Mouse (Mus musculus): ENCODE measurements around the gene Olfr1241. TPM values are rescaled to one million over a fixed set of nuclear protein-coding genes. Genes with fewer than 3 reads are reported as not detected.

Gene Olfr1241
- total RNA-seq (2022): not detected

- DNase-seq (ENCODE audit: low spot score in 2 of 2): no peak
Measured at GRCm38 (mm10) chr2:89487026-89487425, at the start of gene Olfr1241. Gene Olfr1241, minus strand, starts transcription at chr2:89487126.

DNA sequence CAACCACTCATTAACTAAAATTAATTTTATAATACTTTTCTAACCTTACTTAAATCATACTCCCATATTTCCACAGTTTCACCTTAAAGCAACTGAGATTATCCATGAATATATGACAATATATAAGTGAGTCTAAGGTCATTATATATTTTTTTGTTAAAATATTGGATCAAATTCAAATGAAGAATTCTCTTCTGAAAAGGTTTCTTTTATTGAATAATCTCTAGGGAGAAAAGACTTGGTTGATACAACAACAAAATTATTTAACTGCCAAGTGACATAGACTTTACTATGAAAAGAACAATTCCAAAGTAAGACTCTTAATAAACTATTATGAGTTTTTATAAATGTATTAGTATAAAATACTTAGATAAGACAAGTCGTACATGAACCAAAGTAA is 44.5 kb upstream of the Olfr1241 start, which contains the start of gene Olfr1243:
Olfr1243 (minus strand) TSS at position 101 of the 400 bp plus-strand sequence.
- DNase-seq (ENCODE audit: low spot score in 2 of 2): no peak

DNA sequence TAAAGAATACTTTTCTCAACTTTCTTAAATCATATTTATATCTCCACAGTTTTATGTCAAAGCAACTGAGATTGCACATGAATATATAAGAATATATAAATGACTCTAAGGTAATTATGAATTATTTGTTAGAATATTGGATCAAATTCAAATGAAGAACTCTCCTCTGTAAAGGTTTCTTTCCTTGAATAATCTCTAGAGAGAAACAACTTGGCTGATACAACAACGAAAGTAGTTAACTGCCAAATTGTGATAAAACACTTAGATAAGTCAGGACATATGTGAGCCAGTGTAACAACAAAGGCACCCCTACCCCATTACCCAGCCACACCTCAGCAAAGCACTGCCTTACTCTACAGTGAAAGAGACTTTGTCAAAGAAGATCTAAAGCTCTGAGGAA is 11.3 kb upstream of the Olfr1241 start, which contains the start of gene Olfr1242:
Olfr1242 (minus strand) TSS at position 101 of the 400 bp plus-strand sequence.
- DNase-seq (ENCODE audit: low spot score in 2 of 2): no peak

- no peak for DNase-seq (ENCODE audit: low spot score in 2 of 2)
Measured at GRCm38 (mm10) chr2:89442900-89443299, 44.0 kb downstream of the Olfr1241 start, which contains the start of gene Olfr1240. Gene Olfr1240, minus strand, starts transcription at chr2:89443000.

Other genes starting within 250 kb of the Olfr1241 start
- not detected for gene Olfr1228, start 233.1 kb downstream of the Olfr1241 start, total RNA-seq (2022)
- gene Olfr1229, start 199.1 kb downstream of the Olfr1241 start, total RNA-seq (2022): not detected
- not detected for gene Olfr1230, start 189.9 kb downstream of the Olfr1241 start, total RNA-seq (2022)
- gene Olfr1231, start 180.1 kb downstream of the Olfr1241 start, total RNA-seq (2022): not detected
- not detected for gene Olfr1232, start 157.5 kb downstream of the Olfr1241 start, total RNA-seq (2022)
- gene Olfr1233, start 144.7 kb downstream of the Olfr1241 start, total RNA-seq (2022): not detected
- gene Olfr1234, start 122.3 kb downstream of the Olfr1241 start, total RNA-seq (2022): not detected
- not detected for gene Olfr1238, start 77.5 kb downstream of the Olfr1241 start, total RNA-seq (2022)
- gene Olfr1239, start 66.7 kb downstream of the Olfr1241 start, total RNA-seq (2022): not detected
- gene Olfr1240, start 44.1 kb downstream of the Olfr1241 start, total RNA-seq (2022): not detected
- gene Olfr1242, start 11.2 kb upstream of the Olfr1241 start, total RNA-seq (2022): not detected
- gene Olfr1243, start 44.4 kb upstream of the Olfr1241 start, total RNA-seq (2022): not detected
- not detected for gene Olfr1245, start 91.3 kb upstream of the Olfr1241 start, total RNA-seq (2022)
- not detected for gene Olfr1246, start 106.0 kb upstream of the Olfr1241 start, total RNA-seq (2022)
- gene Olfr1247, start 127.0 kb upstream of the Olfr1241 start, total RNA-seq (2022): under 1 TPM in 1 of 4 experiments, not detected in 3; 0.10 TPM
- gene Olfr1248, start 131.1 kb upstream of the Olfr1241 start, total RNA-seq (2022): not detected
- gene Olfr1249, start 147.9 kb upstream of the Olfr1241 start, total RNA-seq (2022): not detected
- not detected for gene Olfr1250, start 174.3 kb upstream of the Olfr1241 start, total RNA-seq (2022)
- gene Olfr1251, start 184.8 kb upstream of the Olfr1241 start, total RNA-seq (2022): not detected
- not detected for gene Olfr1252, start 237.9 kb upstream of the Olfr1241 start, total RNA-seq (2022)